Mouse (Mus musculus): ENCODE results near the gene Tac2. TPM values are rescaled to one million over a fixed set of nuclear protein-coding genes. Genes with fewer than 3 reads are reported as not detected.

Gene Tac2
- polyA plus RNA-seq, 1 experiment from 2014 or later: not detected

DNA sequence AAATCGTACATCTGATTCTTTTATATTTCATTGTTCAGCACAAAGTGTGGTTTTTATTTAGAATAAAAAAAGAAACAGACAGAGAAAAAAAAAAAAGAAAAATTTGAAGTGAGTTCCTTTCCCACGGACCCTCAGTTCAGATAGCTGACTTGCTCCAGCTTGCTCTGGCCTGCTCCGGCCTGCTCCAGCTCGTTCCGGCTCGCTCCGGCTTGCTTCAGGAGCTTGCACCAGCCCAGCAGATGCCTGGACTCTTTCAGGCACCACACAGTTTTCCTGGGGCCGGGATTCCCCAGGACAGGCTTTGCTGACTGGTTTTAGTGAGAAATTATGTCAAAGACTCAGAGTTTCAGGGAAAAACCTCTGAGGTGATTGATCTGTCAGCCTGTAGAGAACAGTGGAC is 23.0 kb downstream of the Tac2 start:
- no peaks in the 10 kb centered on the region for H3K9me3 ChIP-seq (ENCODE audit: control insufficient read depth, low read length)
- no peak for DNase-seq (ENCODE audit: low spot score, missing footprints)
- WGBS: 94% methylated on average over 8 of the region's 8 CpGs
- H3K27ac ChIP-seq (ENCODE audit: low read depth, low read length): no peak overlapping the region
- H3K4me3 ChIP-seq (ENCODE audit: low read depth, low read length): no peak overlapping the region
- 0 out of 2 replicates have a peak, but pooled peaks cover 2% of the 10 kb centered on the region for H3K4me1 ChIP-seq (ENCODE audit: control insufficient read depth, insufficient read depth, low read length)
- H3K4me2 ChIP-seq: no peak overlapping the region
- ATAC-seq (ENCODE audit: low FRiP score): no peak
- H3K36me3 ChIP-seq (ENCODE audit: control insufficient read depth, insufficient read depth, low read length): peaks cover 33% of the 10 kb centered on the region
- no peak overlapping the region for H3K9ac ChIP-seq (ENCODE audit: low read length)
- H3K27me3 ChIP-seq (ENCODE audit: control insufficient read depth, insufficient read depth, low read length): no peaks in the 10 kb centered on the region

- 12% methylated on average over 8 of the region's 8 CpGs for WGBS
Measured at GRCm38 (mm10) chr10:127748847-127749612, 24.8 kb downstream of the Tac2 start.

DNA sequence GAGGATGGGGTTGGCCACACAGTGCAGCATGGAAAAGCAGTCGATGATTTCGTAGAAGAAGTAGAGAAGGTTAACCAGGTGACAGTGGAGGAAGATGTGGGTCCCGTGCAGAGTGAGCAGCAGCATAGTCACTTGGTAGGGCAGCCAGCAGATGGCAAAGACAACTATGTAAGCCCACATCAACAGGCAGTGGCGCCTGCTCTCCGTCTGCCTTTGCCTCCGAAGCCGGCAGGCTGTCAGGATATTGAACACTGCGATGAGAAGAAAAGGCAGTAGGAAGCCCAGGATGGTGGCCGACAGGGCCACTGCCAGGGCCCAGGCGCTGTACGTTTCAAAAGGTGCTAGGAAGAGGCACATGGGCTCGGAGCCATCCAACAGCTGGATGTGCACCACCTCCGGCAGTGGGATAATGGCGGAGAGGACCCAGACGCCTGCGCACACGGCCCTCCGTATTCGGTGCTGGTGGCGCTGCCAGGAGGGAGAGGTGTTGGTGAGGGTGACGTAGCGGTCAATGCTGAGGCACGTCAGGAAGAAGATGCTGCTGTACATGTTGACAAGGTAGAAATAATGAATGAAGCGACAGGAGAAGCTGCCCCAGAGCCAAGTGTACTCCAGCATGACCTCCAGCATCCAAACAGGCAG is 26.0 kb downstream of the Tac2 start:
- no peak overlapping the region for H3K27ac ChIP-seq (ENCODE audit: low read depth, low read length)
- H3K9ac ChIP-seq (ENCODE audit: low read length): no peak overlapping the region
- 0 out of 2 replicates have a peak, but pooled peaks cover 2% of the 10 kb centered on the region for H3K4me1 ChIP-seq (ENCODE audit: control insufficient read depth, insufficient read depth, low read length)
- H3K9me3 ChIP-seq (ENCODE audit: control insufficient read depth, low read length): no peaks in the 10 kb centered on the region
- H3K36me3 ChIP-seq (ENCODE audit: control insufficient read depth, insufficient read depth, low read length): peaks cover 9% of the 10 kb centered on the region; the same call in 1 of the 2 replicates
- DNase-seq (ENCODE audit: low spot score, missing footprints): no peak
- WGBS: 46% methylated on average over 24 of the region's 24 CpGs
- H3K4me3 ChIP-seq (ENCODE audit: low read depth, low read length): peak overlapping the region; percentile 11; the same call in 1 of the 2 replicates
- peak overlapping the region; percentile 32 for H3K4me2 ChIP-seq
- ATAC-seq (ENCODE audit: low FRiP score): no peak
- no peaks in the 10 kb centered on the region for H3K27me3 ChIP-seq (ENCODE audit: control insufficient read depth, insufficient read depth, low read length)

More at GRCm38 (mm10) chr10:127748847-127749612, 24.8 kb downstream of the Tac2 start:
- H3K4me1 ChIP-seq (ENCODE audit: control insufficient read depth, insufficient read depth, low read length): 0 out of 2 replicates have a peak, but pooled peaks cover 2% of the 10 kb centered on the region
- no peak overlapping the region for H3K27ac ChIP-seq (ENCODE audit: low read depth, low read length)
- ATAC-seq (ENCODE audit: low FRiP score): no peak; the same call in 1 of the 2 replicates
- H3K27me3 ChIP-seq (ENCODE audit: control insufficient read depth, insufficient read depth, low read length): no peaks in the 10 kb centered on the region
- H3K9me3 ChIP-seq (ENCODE audit: control insufficient read depth, low read length): no peaks in the 10 kb centered on the region
- H3K36me3 ChIP-seq (ENCODE audit: control insufficient read depth, insufficient read depth, low read length): peaks cover 16% of the 10 kb centered on the region
- no peak for DNase-seq (ENCODE audit: low spot score, missing footprints)
- no peak overlapping the region for H3K4me2 ChIP-seq
- no peak overlapping the region for H3K9ac ChIP-seq (ENCODE audit: low read length)
- no peak overlapping the region for H3K4me3 ChIP-seq (ENCODE audit: low read depth, low read length)

DNA sequence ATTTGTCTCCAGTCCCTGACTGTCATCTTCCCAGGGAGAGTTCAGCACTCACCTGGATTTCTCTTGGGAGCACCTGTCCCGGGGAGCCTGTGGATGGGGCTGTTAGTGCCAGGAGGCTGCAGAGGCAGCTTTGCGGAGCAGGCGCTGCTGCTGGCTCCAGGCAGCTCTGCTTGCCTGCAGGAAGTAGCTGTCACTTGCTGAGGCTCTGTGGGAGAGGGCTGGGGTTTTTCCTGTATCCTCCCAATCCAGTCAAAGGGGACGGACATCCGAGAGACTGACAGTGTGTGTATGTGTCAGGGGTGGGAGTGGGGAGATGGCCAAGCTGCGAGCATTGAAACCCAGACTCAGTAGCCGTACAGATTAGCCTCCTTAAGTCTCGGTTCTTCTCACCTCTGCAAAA is 27.3 kb downstream of the Tac2 start, which contains the start of gene Gpr182:
Gene Gpr182 (minus strand): TSS at position 185 of the 400 bp plus-strand sequence.
- Histone ChIP-seq H3K27me3 (ENCODE audit: control insufficient read depth, insufficient read depth, low read length) (no peaks in the 10 kb centered on the region), H3K4me2 (no peak within 1 kb of the TSS), H3K4me1 (ENCODE audit: control insufficient read depth, insufficient read depth, low read length) (0 out of 2 replicates have a peak, but pooled peaks cover 2% of the 10 kb centered on the region), H3K9ac (ENCODE audit: low read length) (no peak within 1 kb of the TSS), H3K27ac (ENCODE audit: low read depth, low read length) (no peak within 1 kb of the TSS), H3K36me3 (ENCODE audit: control insufficient read depth, insufficient read depth, low read length) (peaks cover 9% of the 10 kb centered on the region; the same call in 1 of the 2 replicates), H3K4me3 (ENCODE audit: low read depth, low read length) (no peak within 1 kb of the TSS), H3K9me3 (ENCODE audit: control insufficient read depth, low read length) (no peaks in the 10 kb centered on the region)
- WGBS: 57% methylated on average over 8 of the region's 8 CpGs
- DNase-seq (ENCODE audit: low spot score, missing footprints) (no peak), ATAC-seq (ENCODE audit: low FRiP score) (no peak)

- 81% methylated on average over 6 of the region's 6 CpGs for WGBS
- no peak for DNase-seq (ENCODE audit: low spot score, missing footprints)
- Histone ChIP-seq H3K9me3 (ENCODE audit: control insufficient read depth, low read length) (no peaks in the 10 kb centered on the region), H3K4me2 (no peak overlapping the region), H3K27ac (ENCODE audit: low read depth, low read length) (no peak overlapping the region), H3K4me3 (ENCODE audit: low read depth, low read length) (no peak overlapping the region), H3K27me3 (ENCODE audit: control insufficient read depth, insufficient read depth, low read length) (no peaks in the 10 kb centered on the region), H3K9ac (ENCODE audit: low read length) (no peak overlapping the region), H3K4me1 (ENCODE audit: control insufficient read depth, insufficient read depth, low read length) (no peaks in the 10 kb centered on the region), H3K36me3 (ENCODE audit: control insufficient read depth, insufficient read depth, low read length) (no peaks in the 10 kb centered on the region)
- ATAC-seq (ENCODE audit: low FRiP score): no peak
Measured at GRCm38 (mm10) chr10:127754566-127755166, 30.4 kb downstream of the Tac2 start.

GRCm38 (mm10) chr10:127755246-127755645 is 31.0 kb downstream of the Tac2 start:
- ATAC-seq (ENCODE audit: low FRiP score): no peak

DNA sequence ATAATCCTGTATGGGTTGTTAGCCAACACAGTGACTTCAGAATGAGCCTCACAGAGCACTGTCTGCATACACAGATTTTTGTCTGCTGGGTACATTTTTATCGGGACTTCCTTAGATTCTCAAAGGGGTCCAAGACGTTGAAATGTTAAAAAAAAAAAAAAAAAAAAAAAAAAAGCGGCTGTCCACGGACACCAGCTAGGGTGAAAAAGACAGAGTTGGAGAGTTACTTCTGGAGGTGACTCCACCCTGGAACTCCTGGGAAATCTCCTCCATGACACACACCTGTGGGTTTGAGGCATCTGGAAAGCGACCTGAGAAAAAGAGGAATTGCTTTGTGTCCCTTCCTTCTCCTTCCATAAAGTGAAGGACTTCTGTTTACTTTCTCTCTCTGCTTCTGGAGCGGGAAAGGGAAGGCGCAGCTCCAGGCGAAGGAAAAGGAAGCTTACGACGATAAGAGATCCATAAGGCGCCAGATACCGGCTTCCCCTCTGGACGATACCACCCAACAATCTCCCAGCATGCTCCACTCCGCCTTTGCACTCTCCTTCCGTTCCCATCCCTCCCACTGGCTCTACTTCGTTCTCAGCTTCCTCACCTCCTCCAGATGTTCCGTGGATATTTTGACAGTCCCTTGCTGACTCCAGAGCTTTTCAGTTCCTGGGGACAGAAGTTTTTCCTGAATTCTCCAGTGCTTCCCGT is 31.6 kb downstream of the Tac2 start:
- H3K27me3 ChIP-seq (ENCODE audit: control insufficient read depth, insufficient read depth, low read length): no peaks in the 10 kb centered on the region
- no peak overlapping the region for H3K4me3 ChIP-seq (ENCODE audit: low read depth, low read length)
- no peaks in the 10 kb centered on the region for H3K4me1 ChIP-seq (ENCODE audit: control insufficient read depth, insufficient read depth, low read length)
- peak overlapping the region; percentile 19; the same call in 1 of the 2 replicates for H3K4me2 ChIP-seq
- H3K9me3 ChIP-seq (ENCODE audit: control insufficient read depth, low read length): no peaks in the 10 kb centered on the region
- ATAC-seq (ENCODE audit: low FRiP score) (no peak), DNase-seq (ENCODE audit: low spot score, missing footprints) (no peak)
- H3K36me3 ChIP-seq (ENCODE audit: control insufficient read depth, insufficient read depth, low read length): no peaks in the 10 kb centered on the region
- H3K27ac ChIP-seq (ENCODE audit: low read depth, low read length): no peak overlapping the region
- no peak overlapping the region for H3K9ac ChIP-seq (ENCODE audit: low read length)
- 58% methylated on average over 17 of the region's 18 CpGs for WGBS

More at GRCm38 (mm10) chr10:127755246-127755645, 31.0 kb downstream of the Tac2 start:
- Histone ChIP-seq H3K4me3 (ENCODE audit: low read depth, low read length) (no peak overlapping the region), H3K9me3 (ENCODE audit: control insufficient read depth, low read length) (no peaks in the 10 kb centered on the region), H3K36me3 (ENCODE audit: control insufficient read depth, insufficient read depth, low read length) (no peaks in the 10 kb centered on the region), H3K27ac (ENCODE audit: low read depth, low read length) (no peak overlapping the region), H3K9ac (ENCODE audit: low read length) (no peak overlapping the region), H3K27me3 (ENCODE audit: control insufficient read depth, insufficient read depth, low read length) (no peaks in the 10 kb centered on the region), H3K4me2 (no peak overlapping the region), H3K4me1 (ENCODE audit: control insufficient read depth, insufficient read depth, low read length) (no peaks in the 10 kb centered on the region)
- no peak for DNase-seq (ENCODE audit: low spot score, missing footprints)
- WGBS: 83% methylated on average over 3 of the region's 3 CpGs

DNA sequence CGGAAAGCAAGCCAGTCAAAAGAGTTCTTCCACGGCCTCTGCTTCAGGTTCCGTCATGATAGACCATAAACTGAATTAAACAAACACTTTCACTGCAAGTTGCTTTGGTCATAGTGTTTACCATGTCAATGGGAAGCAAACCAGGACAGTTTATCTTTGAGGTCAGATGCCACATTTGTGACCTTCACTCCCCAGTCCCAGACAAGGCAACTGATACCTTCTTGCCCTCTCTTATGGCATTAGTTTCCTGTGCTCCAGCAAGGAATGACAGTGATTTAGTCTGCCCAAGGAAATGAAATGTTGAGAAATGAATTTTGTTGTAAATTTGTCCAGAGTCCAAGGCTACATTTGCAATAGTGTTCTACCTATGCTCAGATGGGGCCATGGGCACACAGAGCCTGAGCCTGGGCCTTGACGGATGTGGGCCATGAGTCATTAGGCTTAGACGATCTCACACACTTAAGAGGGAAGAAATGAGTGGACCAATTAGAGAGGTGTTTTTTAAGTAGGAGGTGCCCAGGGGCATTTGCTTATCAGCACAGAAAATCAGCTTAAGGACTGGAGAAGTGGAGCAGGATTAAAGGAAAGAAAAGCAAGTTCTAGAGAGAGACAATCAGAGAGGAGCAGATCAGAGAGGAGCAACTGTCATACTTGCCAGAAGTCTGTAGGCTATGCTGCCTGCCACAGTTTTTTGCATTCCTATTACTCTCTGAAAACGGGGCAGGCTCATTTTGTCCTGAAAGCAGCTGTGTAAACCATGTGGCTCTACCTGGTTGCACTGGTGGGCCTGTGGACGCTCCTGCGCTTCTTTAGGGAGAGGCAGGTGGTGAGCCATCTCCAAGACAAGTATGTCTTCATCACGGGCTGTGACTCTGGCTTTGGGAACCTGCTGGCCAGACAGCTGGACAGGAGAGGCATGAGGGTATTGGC is 35.2 kb downstream of the Tac2 start, which contains the start of the genes Rdh1 and Rdh16f1:
Gene Rdh1 (plus strand): TSS at position 541 of the 930 bp plus-strand sequence.
Gene Rdh16f1 (plus strand): TSS at position 607 of the 930 bp plus-strand sequence.
- no peak for ATAC-seq (ENCODE audit: low FRiP score)
- Histone ChIP-seq H3K9ac (ENCODE audit: low read length) (no peak within 1 kb of the TSS), H3K36me3 (ENCODE audit: control insufficient read depth, insufficient read depth, low read length) (no peaks in the 10 kb centered on the region), H3K27ac (ENCODE audit: low read depth, low read length) (no peak within 1 kb of the TSS), H3K4me1 (ENCODE audit: control insufficient read depth, insufficient read depth, low read length) (no peaks in the 10 kb centered on the region), H3K9me3 (ENCODE audit: control insufficient read depth, low read length) (no peaks in the 10 kb centered on the region), H3K4me2 (no peak within 1 kb of the TSS), H3K4me3 (ENCODE audit: low read depth, low read length) (no peak within 1 kb of the TSS), H3K27me3 (ENCODE audit: control insufficient read depth, insufficient read depth, low read length) (no peaks in the 10 kb centered on the region)
- no peak for DNase-seq (ENCODE audit: low spot score, missing footprints)
- 76% methylated on average over 9 of the region's 9 CpGs for WGBS

All from midbrain, embryonic 11.5 days (tissue).